Mouse (Mus musculus): ENCODE data around the gene Ly6g6e. TPM values are rescaled to one million over a fixed set of nuclear protein-coding genes. Genes with fewer than 3 reads are reported as not detected.

Gene Ly6g6e
- polyA plus RNA-seq, 1 experiment, result 1.3 TPM

- Histone ChIP-seq H3K27ac (ENCODE audit: control insufficient read depth, insufficient read depth, low read depth, low read length, poor library complexity) (0 out of 2 replicates have a peak within 1 kb of the TSS, but pooled peaks have one; percentile 9), H3K4me1 (ENCODE audit: control insufficient read depth, insufficient read depth, low read length) (no peaks in the 10 kb centered on the region; the same call in none of the 2 replicates), H3K4me3 (replicated peaks; ENCODE audit: control insufficient read depth, low read depth, low read length) (peak within 1 kb of the TSS; percentile 15)
- 59% methylated on average over 7 of the region's 7 CpGs for WGBS
- TF ChIP-seq POLR2A (IDR thresholded peaks at IDR 0.05; ENCODE audit: borderline replicate concordance, control insufficient read depth, low read depth, low read length), result no peak
- no peak for TF ChIP-seq CTCF (IDR thresholded peaks at IDR 0.05; ENCODE audit: control insufficient read depth, insufficient read depth, low read length)
Measured at GRCm38 (mm10) chr17:35085208-35085865, 8.6 kb downstream of the Ly6g6e start, which contains the start of gene Ly6g6f. TSS of gene Ly6g6f (minus strand) at chr17:35085610.

- Histone ChIP-seq H3K27ac (ENCODE audit: control insufficient read depth, insufficient read depth, low read depth, low read length, poor library complexity) (no peak overlapping the region), H3K4me1 (ENCODE audit: control insufficient read depth, insufficient read depth, low read length) (no peaks in the 10 kb centered on the region; the same call in none of the 2 replicates), H3K4me3 (replicated peaks; ENCODE audit: control insufficient read depth, low read depth, low read length) (no peak overlapping the region)
- TF ChIP-seq POLR2A (IDR thresholded peaks at IDR 0.05; ENCODE audit: borderline replicate concordance, control insufficient read depth, low read depth, low read length), result no peak
- no peak for TF ChIP-seq CTCF (IDR thresholded peaks at IDR 0.05; ENCODE audit: control insufficient read depth, insufficient read depth, low read length)
- 31% methylated on average over 2 of the region's 2 CpGs for WGBS
Measured at GRCm38 (mm10) chr17:35088151-35088550, 11.4 kb downstream of the Ly6g6e start.

GRCm38 (mm10) chr17:35088825-35089644, 12.3 kb downstream of the Ly6g6e start, which contains the start of gene Abhd16a:
TSS of gene Abhd16a (plus strand) at chr17:35089263.
- Histone ChIP-seq H3K27ac (ENCODE audit: control insufficient read depth, insufficient read depth, low read depth, low read length, poor library complexity) (peak within 1 kb of the TSS; percentile 97), H3K4me1 (ENCODE audit: control insufficient read depth, insufficient read depth, low read length) (no peaks in the 10 kb centered on the region; the same call in none of the 2 replicates), H3K4me3 (replicated peaks; ENCODE audit: control insufficient read depth, low read depth, low read length) (peak within 1 kb of the TSS; percentile 71)
- 2% methylated on average over 67 of the region's 67 CpGs for WGBS
- no peak for TF ChIP-seq CTCF (IDR thresholded peaks at IDR 0.05; ENCODE audit: control insufficient read depth, insufficient read depth, low read length)
- TF ChIP-seq POLR2A (IDR thresholded peaks at IDR 0.05; ENCODE audit: borderline replicate concordance, control insufficient read depth, low read depth, low read length), result peak; percentile 82; the same call in 1 of the 2 replicates

GRCm38 (mm10) chr17:35090166-35090932, 13.6 kb downstream of the Ly6g6e start:
- Histone ChIP-seq H3K27ac (ENCODE audit: control insufficient read depth, insufficient read depth, low read depth, low read length, poor library complexity) (peak overlapping the region; percentile 14), H3K4me3 (replicated peaks; ENCODE audit: control insufficient read depth, low read depth, low read length) (peak overlapping the region; percentile 44), H3K4me1 (ENCODE audit: control insufficient read depth, insufficient read depth, low read length) (no peaks in the 10 kb centered on the region; the same call in 1 of the 2 replicates)
- WGBS, result 65% methylated on average over 8 of the region's 8 CpGs
- TF ChIP-seq CTCF (IDR thresholded peaks at IDR 0.05; ENCODE audit: control insufficient read depth, insufficient read depth, low read length) (no peak), POLR2A (IDR thresholded peaks at IDR 0.05; ENCODE audit: borderline replicate concordance, control insufficient read depth, low read depth, low read length) (peak; percentile 50; the same call in 1 of the 2 replicates)

GRCm38 (mm10) chr17:35092403-35093198, 15.9 kb downstream of the Ly6g6e start:
- TF ChIP-seq CTCF (IDR thresholded peaks at IDR 0.05; ENCODE audit: control insufficient read depth, insufficient read depth, low read length), result no peak
- no peak for TF ChIP-seq POLR2A (IDR thresholded peaks at IDR 0.05; ENCODE audit: borderline replicate concordance, control insufficient read depth, low read depth, low read length)
- WGBS, result 80% methylated on average over 14 of the region's 14 CpGs
- no peaks in the 10 kb centered on the region; the same call in 1 of the 2 replicates for H3K4me1 ChIP-seq (ENCODE audit: control insufficient read depth, insufficient read depth, low read length)
- no peak overlapping the region for H3K27ac ChIP-seq (ENCODE audit: control insufficient read depth, insufficient read depth, low read depth, low read length, poor library complexity)
- no peak overlapping the region for H3K4me3 ChIP-seq (replicated peaks; ENCODE audit: control insufficient read depth, low read depth, low read length)

GRCm38 (mm10) chr17:35094475-35095365, 18.0 kb downstream of the Ly6g6e start:
- H3K4me1 ChIP-seq (ENCODE audit: control insufficient read depth, insufficient read depth, low read length), result no peaks in the 10 kb centered on the region
- H3K27ac ChIP-seq (ENCODE audit: control insufficient read depth, insufficient read depth, low read depth, low read length, poor library complexity), result no peak overlapping the region
- TF ChIP-seq POLR2A (IDR thresholded peaks at IDR 0.05; ENCODE audit: borderline replicate concordance, control insufficient read depth, low read depth, low read length) (no peak), CTCF (IDR thresholded peaks at IDR 0.05; ENCODE audit: control insufficient read depth, insufficient read depth, low read length) (no peak)
- no peak overlapping the region for H3K4me3 ChIP-seq (replicated peaks; ENCODE audit: control insufficient read depth, low read depth, low read length)
- WGBS, result 78% methylated on average over 15 of the region's 15 CpGs

Measured in bone marrow, adult 2 months (tissue).